Mouse (Mus musculus) liver, adult (tissue): ENCODE data around the gene Asna1.
A peak's percentile ranks its signal among the peaks of the same experiment; 100 is the strongest.

ENCODE experiments used
- GATA4 ChIP-seq: IDR thresholded peaks from 2 replicates; pipeline ENCODE4 v1.6.1; 2014; ENCODE audit warnings: mild to moderate bottlenecking, low read length; ENCODE audit not compliant: insufficient replicate concordance

Asna1 gene

DNA sequence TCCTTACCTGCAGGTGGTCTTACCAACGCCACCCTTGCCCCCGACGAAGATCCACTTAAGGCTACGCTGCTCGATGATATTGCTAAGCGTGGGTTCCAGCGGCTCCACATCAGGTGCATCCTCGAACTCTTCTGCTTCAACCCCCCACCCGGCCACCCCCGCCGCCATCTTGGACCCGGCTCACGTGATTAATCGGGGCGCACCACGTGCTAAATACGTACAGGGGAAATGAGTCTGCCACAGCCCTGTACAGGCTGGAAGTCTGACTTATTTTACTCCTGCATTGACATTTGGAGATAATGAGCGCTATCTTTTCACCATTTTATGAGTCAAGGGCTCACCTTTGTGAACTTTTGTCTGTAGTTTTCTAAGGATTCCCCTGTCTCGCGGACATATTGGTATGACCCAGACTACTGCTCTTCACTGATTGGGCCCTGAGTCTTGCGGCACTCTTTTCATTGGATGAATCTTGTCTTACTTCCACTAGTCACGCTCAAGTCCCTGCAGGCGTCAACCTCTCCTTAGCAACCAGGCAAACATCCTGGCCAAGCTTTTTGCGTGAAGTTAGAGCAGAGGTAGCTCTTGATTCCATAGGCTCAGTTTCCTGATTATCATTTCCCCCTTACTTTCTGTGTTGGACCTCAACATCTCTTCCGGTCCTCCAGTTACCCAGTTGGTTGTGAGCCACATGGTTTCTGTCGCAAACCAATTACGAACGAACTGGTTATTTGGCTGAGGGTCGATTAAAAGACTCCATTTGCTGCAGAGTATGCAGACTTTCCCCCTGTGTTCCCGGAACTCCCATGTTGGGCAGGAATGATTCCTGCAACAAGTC, at the start of gene Asna1:
Gene Asna1 (minus strand): TSS at position 184 of the 835 bp plus-strand sequence.
- no peak for TF ChIP-seq GATA4

GRCm38 (mm10) chr8:85074617-85075016, 49.5 kb upstream of the Asna1 start:
- no peak for TF ChIP-seq GATA4

- no peak for TF ChIP-seq GATA4
These were observed 49.1 kb upstream of the Asna1 start for GRCm38 (mm10) chr8:85074167-85074566.

DNA sequence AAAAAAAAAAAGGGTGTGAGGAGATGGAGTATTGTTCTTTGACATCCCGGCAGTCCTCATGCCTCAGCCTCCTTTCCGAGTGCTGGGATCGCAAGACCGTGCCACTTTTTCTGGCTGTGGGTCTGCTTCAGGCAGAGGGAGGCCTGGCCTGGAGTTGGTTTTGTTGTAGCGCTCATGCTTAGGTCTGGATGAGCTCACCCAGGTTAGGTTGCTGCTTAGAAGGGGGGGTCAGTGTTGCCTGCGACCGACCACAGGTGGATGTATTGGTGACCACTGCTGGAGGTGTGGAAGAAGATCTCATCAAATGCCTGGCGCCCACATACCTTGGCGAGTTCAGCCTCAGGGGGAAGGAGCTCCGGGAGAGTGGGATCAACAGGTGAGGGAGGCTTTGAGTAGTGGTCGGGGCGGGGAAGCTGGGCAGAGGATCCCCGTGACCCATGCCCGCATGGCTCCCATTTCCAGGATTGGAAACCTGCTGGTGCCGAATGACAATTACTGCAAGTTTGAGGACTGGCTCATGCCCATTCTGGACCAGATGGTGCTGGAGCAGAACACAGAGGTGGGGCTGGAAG, 48.0 kb upstream of the Asna1 start:
- TF ChIP-seq GATA4, result no peak

GRCm38 (mm10) chr8:85072364-85072929, 47.4 kb upstream of the Asna1 start:
- TF ChIP-seq GATA4, result no peak

DNA sequence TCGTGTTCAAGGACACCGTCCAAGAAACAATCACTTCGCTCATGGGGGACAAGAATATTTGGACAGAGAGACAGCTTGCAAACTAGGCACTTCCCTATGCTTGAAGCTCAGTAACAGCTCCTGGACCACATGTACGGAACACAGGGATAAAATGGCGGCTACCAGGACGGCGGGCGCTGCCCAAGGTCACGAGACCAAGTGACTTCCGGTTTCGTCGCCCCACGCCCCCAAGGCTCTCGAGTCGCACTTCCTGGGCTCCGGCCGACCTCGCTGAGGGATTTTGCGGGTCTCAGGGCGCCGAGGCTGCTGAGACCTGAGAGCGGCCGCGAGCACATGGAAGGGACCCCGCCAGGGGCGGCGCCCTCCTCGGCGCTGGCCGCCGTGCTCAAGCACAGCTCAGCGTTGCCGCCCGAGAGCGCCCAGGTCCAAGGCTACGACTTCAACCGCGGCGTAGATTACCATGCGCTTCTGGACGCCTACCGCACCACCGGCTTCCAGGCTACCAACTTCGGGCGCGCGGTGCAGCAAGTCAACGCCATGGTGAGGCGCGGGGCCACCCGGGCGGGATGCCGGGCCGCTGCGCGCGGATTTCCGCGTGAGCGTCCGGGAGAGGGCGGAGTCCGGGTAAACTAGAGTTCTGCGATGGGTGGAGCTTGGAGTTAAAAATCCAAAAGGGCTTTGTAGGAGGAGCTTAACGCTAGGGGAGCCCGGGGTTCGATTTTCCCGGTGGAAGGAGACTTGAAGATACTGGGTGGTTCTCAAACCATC, 46.6 kb upstream of the Asna1 start, which contains the start of gene Dhps:
Gene Dhps (plus strand): TSS at position 244 of the 768 bp plus-strand sequence.
- no peak; the same call in 1 of the 2 replicates for TF ChIP-seq GATA4

DNA sequence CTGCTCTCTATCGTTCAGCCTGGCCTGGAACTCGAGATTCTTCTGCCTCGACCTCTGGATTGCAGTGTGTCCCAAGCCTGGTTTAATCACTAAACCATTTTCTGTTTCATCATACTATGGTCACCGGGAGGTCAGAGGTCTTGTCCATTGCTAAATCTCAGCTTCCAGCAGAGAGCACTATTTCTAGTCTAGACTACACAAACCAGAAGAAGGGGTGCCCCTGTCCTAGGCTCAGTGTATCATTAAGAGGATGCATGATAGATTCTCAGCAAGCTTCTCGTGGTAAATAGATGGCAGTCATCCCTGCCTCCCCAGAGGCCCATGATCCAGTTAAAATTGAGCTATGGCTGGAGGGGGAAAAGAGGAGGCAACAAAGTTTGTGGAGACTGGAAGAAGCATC, 46.0 kb upstream of the Asna1 start:
- TF ChIP-seq GATA4, result no peak

- no peak for TF ChIP-seq GATA4
These were observed 42.9 kb upstream of the Asna1 start, which contains the start of gene Gm5741 for GRCm38 (mm10) chr8:85067982-85068381. TSS of gene Gm5741 (minus strand) at chr8:85067982.

DNA sequence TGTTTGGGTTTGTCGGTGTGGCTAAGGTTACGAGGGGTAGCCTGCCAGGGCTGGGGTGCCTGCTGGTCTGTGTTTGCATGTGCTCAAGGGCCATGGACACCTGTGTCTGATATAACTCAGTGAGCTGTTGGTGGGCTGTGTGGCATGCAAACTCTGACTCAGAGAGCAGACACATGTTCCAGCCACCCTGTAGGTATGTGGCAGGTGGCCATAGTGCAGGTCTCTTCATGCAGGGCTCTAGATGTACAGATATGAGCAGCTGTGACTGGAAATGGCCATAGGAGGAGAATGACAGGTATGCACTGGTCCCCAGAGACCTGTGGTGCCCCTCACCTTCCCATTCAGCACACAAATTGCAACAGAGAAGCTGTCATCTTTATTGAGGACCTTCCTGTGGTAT, 42.1 kb upstream of the Asna1 start:
- TF ChIP-seq GATA4, result no peak

DNA sequence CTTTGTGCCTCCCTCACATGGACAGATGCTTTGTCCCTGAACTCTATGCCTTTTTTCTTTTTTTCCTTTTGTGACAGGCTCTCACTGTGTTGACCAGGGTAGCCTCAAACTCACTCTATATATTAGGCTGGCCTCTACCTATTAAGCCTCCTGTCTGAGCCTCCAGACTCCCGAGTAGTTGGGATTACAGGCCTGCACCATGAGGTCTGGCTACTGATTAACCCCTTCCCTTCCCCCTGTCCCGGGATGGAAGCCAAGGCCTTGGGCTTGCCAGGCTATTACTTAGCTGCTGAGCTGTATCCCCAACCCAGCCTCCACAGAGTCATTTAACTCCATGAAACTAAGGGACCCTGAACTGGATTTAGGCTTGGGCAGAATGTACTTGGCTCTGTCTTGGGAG, 40.1 kb upstream of the Asna1 start:
- peak; percentile 70; the same call in 1 of the 2 replicates for TF ChIP-seq GATA4

- TF ChIP-seq GATA4, result peak; percentile 84
These were observed 37.5 kb upstream of the Asna1 start for GRCm38 (mm10) chr8:85062603-85063002.

- no peak for TF ChIP-seq GATA4
These were observed 35.0 kb upstream of the Asna1 start, which contains the start of gene Fbxw9 for GRCm38 (mm10) chr8:85059879-85060616. TSS of gene Fbxw9 (plus strand) at chr8:85060055.

GRCm38 (mm10) chr8:85057367-85057766, 32.3 kb upstream of the Asna1 start:
- no peak for TF ChIP-seq GATA4

GRCm38 (mm10) chr8:85043619-85044018, 18.5 kb upstream of the Asna1 start:
- no peak for TF ChIP-seq GATA4
